Mouse (Mus musculus): ENCODE measurements around the gene Olfr1347.
"Not testable (repeated sequence)": the region's sequence is repeated elsewhere in the genome, so short reads cannot be mapped to it uniquely, and the experiment has no call there.

Olfr1347 gene

GRCm38 (mm10) chr7:6499655-6500054, at the start of gene Olfr1347:
Gene Olfr1347, minus strand, starts transcription at chr7:6499755.
- DNase-seq (ENCODE audit: extremely low read depth, insufficient read length, low spot score): no peak

- DNase-seq (ENCODE audit: extremely low read depth, insufficient read length, low spot score): no peak
Observed at GRCm38 (mm10) chr7:6526141-6526540, 26.6 kb upstream of the Olfr1347 start.

- DNase-seq (ENCODE audit: extremely low read depth, insufficient read length, low spot score): no peak
Observed at GRCm38 (mm10) chr7:6525001-6525400, 25.4 kb upstream of the Olfr1347 start.

- DNase-seq (ENCODE audit: extremely low read depth, insufficient read length, low spot score): no peak
Observed at GRCm38 (mm10) chr7:6522850-6523249, 23.3 kb upstream of the Olfr1347 start, which contains the start of gene Olfr1349. Gene Olfr1349, minus strand, starts transcription at chr7:6522950.

- DNase-seq (ENCODE audit: extremely low read depth, insufficient read length, low spot score): no peak
Observed at GRCm38 (mm10) chr7:6521666-6522065, 22.1 kb upstream of the Olfr1347 start.

GRCm38 (mm10) chr7:6508648-6509047, 9.1 kb upstream of the Olfr1347 start, which contains the start of gene Olfr1348:
Gene Olfr1348, minus strand, starts transcription at chr7:6508748.
- DNase-seq (ENCODE audit: extremely low read depth, insufficient read length, low spot score): no peak

GRCm38 (mm10) chr7:6486841-6487240, 12.7 kb downstream of the Olfr1347 start, which contains the start of gene Olfr5:
Gene Olfr5, minus strand, starts transcription at chr7:6486941.
- DNase-seq (ENCODE audit: extremely low read depth, insufficient read length, low spot score): no peak

GRCm38 (mm10) chr7:6477633-6478032, 21.9 kb downstream of the Olfr1347 start:
- DNase-seq (ENCODE audit: extremely low read depth, insufficient read length, low spot score): not testable (repeated sequence)

- no peak for DNase-seq (ENCODE audit: extremely low read depth, insufficient read length, low spot score)
Observed at GRCm38 (mm10) chr7:6466951-6467350, 32.6 kb downstream of the Olfr1347 start, which contains the start of gene Olfr1346. Gene Olfr1346, plus strand, starts transcription at chr7:6467101.

GRCm38 (mm10) chr7:6456399-6456798, 43.2 kb downstream of the Olfr1347 start:
- DNase-seq (ENCODE audit: extremely low read depth, insufficient read length, low spot score): no peak

- DNase-seq (ENCODE audit: extremely low read depth, insufficient read length, low spot score): no peak
Observed at GRCm38 (mm10) chr7:6455868-6456267, 43.7 kb downstream of the Olfr1347 start, which contains the start of gene Olfr1336. Gene Olfr1336, plus strand, starts transcription at chr7:6456168.

GRCm38 (mm10) chr7:6447771-6448170, 51.8 kb downstream of the Olfr1347 start:
- DNase-seq (ENCODE audit: extremely low read depth, insufficient read length, low spot score): no peak

GRCm38 (mm10) chr7:6441173-6441572, 58.4 kb downstream of the Olfr1347 start:
- no peak for DNase-seq (ENCODE audit: extremely low read depth, insufficient read length, low spot score)

GRCm38 (mm10) chr7:6438388-6438787, 61.2 kb downstream of the Olfr1347 start, which contains the start of gene Olfr1344:
Gene Olfr1344, plus strand, starts transcription at chr7:6438688.
- no peak for DNase-seq (ENCODE audit: extremely low read depth, insufficient read length, low spot score)
